Mouse (Mus musculus): Measurements from ENCODE around the gene Cdan1.
"Not testable (repeated sequence)": the region's sequence is repeated elsewhere in the genome, so short reads cannot be mapped to it uniquely, and the experiment has no call there.

Cdan1 gene

GRCm38 (mm10) chr2:120710154-120710553, 139.8 kb downstream of the Cdan1 start:
- Histone ChIP-seq H3K27me3 (ENCODE audit: insufficient read depth, low read length) (no peaks in the 10 kb centered on the region), H3K36me3 (ENCODE audit: insufficient read depth, low read length) (peaks cover 39% of the 10 kb centered on the region), H3K4me3 (replicated peaks; ENCODE audit: low read length) (no peak overlapping the region), H3K4me1 (replicated peaks; ENCODE audit: low read depth, low read length) (no peaks in the 10 kb centered on the region), H3K9me3 (ENCODE audit: low read length) (no peaks in the 10 kb centered on the region)
- TF ChIP-seq CTCF (conservative IDR thresholded peaks at IDR 0.05; ENCODE audit: low read length) (no peak), POU5F1 (IDR thresholded peaks at IDR 0.05; ENCODE audit: borderline replicate concordance, low read length) (no peak), NANOG (IDR thresholded peaks at IDR 0.05; ENCODE audit: borderline replicate concordance, low read length) (no peak)

- Histone ChIP-seq H3K27me3 (ENCODE audit: insufficient read depth, low read length) (no peaks in the 10 kb centered on the region), H3K9me3 (ENCODE audit: low read length) (no peaks in the 10 kb centered on the region), H3K4me1 (replicated peaks; ENCODE audit: low read depth, low read length) (no peaks in the 10 kb centered on the region), H3K4me3 (replicated peaks; ENCODE audit: low read length) (no peak overlapping the region), H3K36me3 (ENCODE audit: insufficient read depth, low read length) (peaks cover 14% of the 10 kb centered on the region)
- TF ChIP-seq NANOG (IDR thresholded peaks at IDR 0.05; ENCODE audit: borderline replicate concordance, low read length) (no peak), CTCF (conservative IDR thresholded peaks at IDR 0.05; ENCODE audit: low read length) (no peak), POU5F1 (IDR thresholded peaks at IDR 0.05; ENCODE audit: borderline replicate concordance, low read length) (no peak)
These were observed 142.9 kb downstream of the Cdan1 start for GRCm38 (mm10) chr2:120707041-120707440.

- TF ChIP-seq CTCF (conservative IDR thresholded peaks at IDR 0.05; ENCODE audit: low read length) (no peak), NANOG (IDR thresholded peaks at IDR 0.05; ENCODE audit: borderline replicate concordance, low read length) (no peak), POU5F1 (IDR thresholded peaks at IDR 0.05; ENCODE audit: borderline replicate concordance, low read length) (no peak)
- Histone ChIP-seq H3K4me1 (replicated peaks; ENCODE audit: low read depth, low read length) (no peaks in the 10 kb centered on the region), H3K4me3 (replicated peaks; ENCODE audit: low read length) (no peak overlapping the region), H3K27me3 (ENCODE audit: insufficient read depth, low read length) (no peaks in the 10 kb centered on the region), H3K36me3 (ENCODE audit: insufficient read depth, low read length) (peaks cover 13% of the 10 kb centered on the region), H3K9me3 (ENCODE audit: low read length) (no peaks in the 10 kb centered on the region)
These were observed 147.3 kb downstream of the Cdan1 start for GRCm38 (mm10) chr2:120702675-120703074.

- H3K9me3 ChIP-seq (ENCODE audit: low read length): no peaks in the 10 kb centered on the region
- no peak for TF ChIP-seq POU5F1 (IDR thresholded peaks at IDR 0.05; ENCODE audit: borderline replicate concordance, low read length)
- TF ChIP-seq CTCF (conservative IDR thresholded peaks at IDR 0.05; ENCODE audit: low read length): no peak
- TF ChIP-seq NANOG (IDR thresholded peaks at IDR 0.05; ENCODE audit: borderline replicate concordance, low read length): no peak
These were observed 149.5 kb downstream of the Cdan1 start for GRCm38 (mm10) chr2:120700379-120700885.

GRCm38 (mm10) chr2:120697767-120698166, 152.2 kb downstream of the Cdan1 start:
- TF ChIP-seq NANOG (IDR thresholded peaks at IDR 0.05; ENCODE audit: borderline replicate concordance, low read length) (no peak), POU5F1 (IDR thresholded peaks at IDR 0.05; ENCODE audit: borderline replicate concordance, low read length) (no peak), CTCF (conservative IDR thresholded peaks at IDR 0.05; ENCODE audit: low read length) (no peak)
- no peak overlapping the region for H3K4me3 ChIP-seq (replicated peaks; ENCODE audit: low read length)
- 0 out of 2 replicates have a peak, but pooled peaks cover 3% of the 10 kb centered on the region for H3K4me1 ChIP-seq (replicated peaks; ENCODE audit: low read depth, low read length)
- peaks cover 32% of the 10 kb centered on the region for H3K36me3 ChIP-seq (ENCODE audit: insufficient read depth, low read length)
- H3K9me3 ChIP-seq (ENCODE audit: low read length): no peaks in the 10 kb centered on the region
- no peaks in the 10 kb centered on the region for H3K27me3 ChIP-seq (ENCODE audit: insufficient read depth, low read length)

More at GRCm38 (mm10) chr2:120700379-120700885, 149.5 kb downstream of the Cdan1 start:
- peaks cover 26% of the 10 kb centered on the region for H3K36me3 ChIP-seq (ENCODE audit: insufficient read depth, low read length)
- no peaks in the 10 kb centered on the region for H3K4me1 ChIP-seq (replicated peaks; ENCODE audit: low read depth, low read length)
- H3K27me3 ChIP-seq (ENCODE audit: insufficient read depth, low read length): no peaks in the 10 kb centered on the region
- no peak overlapping the region for H3K4me3 ChIP-seq (replicated peaks; ENCODE audit: low read length)

GRCm38 (mm10) chr2:120681151-120681550, 168.8 kb downstream of the Cdan1 start:
- not testable (repeated sequence) for H3K4me1 ChIP-seq (replicated peaks; ENCODE audit: low read depth, low read length); H3K4me3 ChIP-seq (replicated peaks; ENCODE audit: low read length); H3K27me3 ChIP-seq (ENCODE audit: insufficient read depth, low read length); H3K9me3 ChIP-seq (ENCODE audit: low read length)
- H3K36me3 ChIP-seq (ENCODE audit: insufficient read depth, low read length): peaks cover 14% of the 10 kb centered on the region; the same call in 1 of the 2 replicates

- H3K36me3 ChIP-seq (ENCODE audit: insufficient read depth, low read length): no peaks in the 10 kb centered on the region
- H3K9me3 ChIP-seq (ENCODE audit: low read length): no peaks in the 10 kb centered on the region
- H3K4me1 ChIP-seq (replicated peaks; ENCODE audit: low read depth, low read length): no peaks in the 10 kb centered on the region
- no peaks in the 10 kb centered on the region for H3K27me3 ChIP-seq (ENCODE audit: insufficient read depth, low read length)
- TF ChIP-seq CTCF (conservative IDR thresholded peaks at IDR 0.05; ENCODE audit: low read length) (no peak), POU5F1 (IDR thresholded peaks at IDR 0.05; ENCODE audit: borderline replicate concordance, low read length) (no peak)
- H3K4me3 ChIP-seq (replicated peaks; ENCODE audit: low read length): no peak overlapping the region
These were observed 179.7 kb downstream of the Cdan1 start for GRCm38 (mm10) chr2:120670253-120670652.

- no peaks in the 10 kb centered on the region for H3K36me3 ChIP-seq (ENCODE audit: insufficient read depth, low read length)
- no peak for TF ChIP-seq POU5F1 (IDR thresholded peaks at IDR 0.05; ENCODE audit: borderline replicate concordance, low read length)
- TF ChIP-seq NANOG (IDR thresholded peaks at IDR 0.05; ENCODE audit: borderline replicate concordance, low read length): no peak
- TF ChIP-seq CTCF (conservative IDR thresholded peaks at IDR 0.05; ENCODE audit: low read length): no peak
- H3K4me1 ChIP-seq (replicated peaks; ENCODE audit: low read depth, low read length): no peaks in the 10 kb centered on the region
- H3K9me3 ChIP-seq (ENCODE audit: low read length): no peaks in the 10 kb centered on the region
- no peaks in the 10 kb centered on the region for H3K27me3 ChIP-seq (ENCODE audit: insufficient read depth, low read length)
- H3K4me3 ChIP-seq (replicated peaks; ENCODE audit: low read length): no peak overlapping the region
These were observed 182.5 kb downstream of the Cdan1 start for GRCm38 (mm10) chr2:120667446-120667845.

All from E14TG2a.4 (cell line).